Mouse (Mus musculus): ENCODE measurements at regions not wholly inside any gene's neighbourhood (a gene's known extent, or its start where the extent isn't known, plus 50 kb on each side); places are given as distances from the start of the nearest gene placed in this dataset.

GRCm38 (mm10) chr2:159523739-159524138 lies 729.1 kb downstream of the Dhx35 start:
- DNase-seq (ENCODE audit: low spot score in 2 of 2), result no peak

GRCm38 (mm10) chr2:159534951-159535350 lies 740.3 kb downstream of the Dhx35 start:
- DNase-seq (ENCODE audit: low spot score in 2 of 2), result peak in 1 of 2 experiments; percentile 1

GRCm38 (mm10) chr2:159539261-159539660 lies 744.7 kb downstream of the Dhx35 start:
- DNase-seq (ENCODE audit: low spot score in 2 of 2), result no peak

GRCm38 (mm10) chr2:159557567-159557966 lies 763.0 kb downstream of the Dhx35 start:
- no peak for DNase-seq (ENCODE audit: low spot score in 2 of 2)

GRCm38 (mm10) chr2:159565255-159565654 lies 768.7 kb downstream of the Gm826 start:
- DNase-seq (ENCODE audit: low spot score in 2 of 2), result no peak

- DNase-seq (ENCODE audit: low spot score in 2 of 2), result no peak
These were observed 768.0 kb downstream of the Gm826 start for GRCm38 (mm10) chr2:159565921-159566320.

- peak in 1 of 2 experiments; percentile 3 for DNase-seq (ENCODE audit: low spot score in 2 of 2)
These were observed 767.5 kb downstream of the Gm826 start for GRCm38 (mm10) chr2:159566461-159566860.

GRCm38 (mm10) chr2:159568391-159568790 lies 765.6 kb downstream of the Gm826 start:
- DNase-seq (ENCODE audit: low spot score in 2 of 2), result no peak

GRCm38 (mm10) chr2:159571862-159572261 lies 762.1 kb downstream of the Gm826 start:
- DNase-seq (ENCODE audit: low spot score in 2 of 2), result no peak

GRCm38 (mm10) chr2:159575271-159575670 lies 758.7 kb downstream of the Gm826 start:
- no peak for DNase-seq (ENCODE audit: low spot score in 2 of 2)

- DNase-seq (ENCODE audit: low spot score in 2 of 2), result no peak
These were observed 750.9 kb downstream of the Gm826 start for GRCm38 (mm10) chr2:159583103-159583502.

GRCm38 (mm10) chr2:159584641-159585040 lies 749.3 kb downstream of the Gm826 start:
- DNase-seq (ENCODE audit: low spot score in 2 of 2), result no peak

GRCm38 (mm10) chr2:159586697-159587473 lies 747.1 kb downstream of the Gm826 start:
- no peak for DNase-seq (ENCODE audit: low spot score in 2 of 2)

GRCm38 (mm10) chr2:159591396-159592124 lies 742.4 kb downstream of the Gm826 start:
- no peak for DNase-seq (ENCODE audit: low spot score in 2 of 2)

GRCm38 (mm10) chr2:159592841-159593240 lies 741.1 kb downstream of the Gm826 start:
- no peak for DNase-seq (ENCODE audit: low spot score in 2 of 2)

GRCm38 (mm10) chr2:159596285-159596684 lies 737.7 kb downstream of the Gm826 start:
- no peak for DNase-seq (ENCODE audit: low spot score in 2 of 2)

- DNase-seq (ENCODE audit: low spot score in 2 of 2), result no peak
These were observed 735.9 kb downstream of the Gm826 start for GRCm38 (mm10) chr2:159598080-159598479.

- DNase-seq (ENCODE audit: low spot score in 2 of 2), result no peak
These were observed 726.8 kb downstream of the Gm826 start for GRCm38 (mm10) chr2:159607191-159607590.

GRCm38 (mm10) chr2:159610451-159610850 lies 723.5 kb downstream of the Gm826 start:
- DNase-seq (ENCODE audit: low spot score in 2 of 2), result no peak

GRCm38 (mm10) chr2:159616685-159617084 lies 717.3 kb downstream of the Gm826 start:
- no peak for DNase-seq (ENCODE audit: low spot score in 2 of 2)

GRCm38 (mm10) chr2:159621261-159621660 lies 712.7 kb downstream of the Gm826 start:
- DNase-seq (ENCODE audit: low spot score in 2 of 2), result no peak

- no peak for DNase-seq (ENCODE audit: low spot score in 2 of 2)
These were observed 711.8 kb downstream of the Gm826 start for GRCm38 (mm10) chr2:159622141-159622669.

- no peak for DNase-seq (ENCODE audit: low spot score in 2 of 2)
These were observed 708.7 kb downstream of the Gm826 start for GRCm38 (mm10) chr2:159625306-159625705.
